Mouse (Mus musculus): Measurements from ENCODE around the gene Atg2a. TPM values are rescaled to one million over a fixed set of nuclear protein-coding genes. Genes with fewer than 3 reads are reported as not detected.

Gene Atg2a
- polyA plus RNA-seq, 1 experiment from 2014 or later: 10.3 TPM

DNA sequence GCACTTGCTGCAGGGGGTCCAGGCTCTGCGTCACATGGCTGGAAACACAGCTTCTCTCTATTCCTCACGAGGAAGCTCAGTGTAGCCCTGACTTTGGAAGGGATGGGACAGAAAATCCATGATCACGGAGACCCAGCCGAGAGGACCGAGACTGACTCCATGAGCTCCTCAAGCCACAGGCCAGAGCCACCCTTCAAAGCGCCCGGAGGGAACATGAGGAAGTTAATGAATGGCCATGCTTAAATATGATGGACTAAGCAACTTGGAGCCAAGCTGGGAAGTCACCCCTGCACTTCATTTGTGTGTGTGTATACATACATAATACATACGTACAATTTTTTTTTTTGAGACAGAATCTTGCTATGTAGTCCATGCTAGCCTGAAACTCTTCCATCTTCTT lies 29.7 kb downstream of the Atg2a start:
- no peaks in the 10 kb centered on the region for H3K9me3 ChIP-seq (ENCODE audit: control insufficient read depth, low read length)

GRCm38 (mm10) chr19:6272053-6272452 lies 30.6 kb downstream of the Atg2a start:
- WGBS: 49% methylated on average over 7 of the region's 7 CpGs
- H3K4me3 ChIP-seq (ENCODE audit: low read length): no peak overlapping the region
- no peak overlapping the region for H3K4me2 ChIP-seq (ENCODE audit: low read depth, low read length)
- H3K4me1 ChIP-seq (replicated peaks; ENCODE audit: control insufficient read depth, insufficient read depth, low read length): peaks cover 12% of the 10 kb centered on the region
- H3K27me3 ChIP-seq (ENCODE audit: control insufficient read depth, insufficient read depth, low read depth, low read length): no peaks in the 10 kb centered on the region
- no peaks in the 10 kb centered on the region for H3K9me3 ChIP-seq (ENCODE audit: control insufficient read depth, low read length)
- no peak overlapping the region for H3K27ac ChIP-seq (ENCODE audit: low read length)
- no peaks in the 10 kb centered on the region for H3K36me3 ChIP-seq (ENCODE audit: control insufficient read depth, insufficient read depth, low read length)
- H3K9ac ChIP-seq (ENCODE audit: low read length): no peak overlapping the region
- ATAC-seq (ENCODE audit: low read depth): no peak

More for the DNA sequence above, 29.7 kb downstream of the Atg2a start:
- no peak overlapping the region for H3K9ac ChIP-seq (ENCODE audit: low read length)
- H3K4me3 ChIP-seq (ENCODE audit: low read length): no peak overlapping the region
- no peaks in the 10 kb centered on the region for H3K27me3 ChIP-seq (ENCODE audit: control insufficient read depth, insufficient read depth, low read depth, low read length)
- H3K4me1 ChIP-seq (replicated peaks; ENCODE audit: control insufficient read depth, insufficient read depth, low read length): peaks cover 12% of the 10 kb centered on the region
- 36% methylated on average over 8 of the region's 8 CpGs for WGBS
- no peaks in the 10 kb centered on the region for H3K36me3 ChIP-seq (ENCODE audit: control insufficient read depth, insufficient read depth, low read length)
- no peak overlapping the region for H3K4me2 ChIP-seq (ENCODE audit: low read depth, low read length)
- H3K27ac ChIP-seq (ENCODE audit: low read length): no peak overlapping the region
- no peak for ATAC-seq (ENCODE audit: low read depth)

- H3K4me2 ChIP-seq (ENCODE audit: low read depth, low read length): no peak overlapping the region
- no peak overlapping the region for H3K4me3 ChIP-seq (ENCODE audit: low read length)
- H3K36me3 ChIP-seq (ENCODE audit: control insufficient read depth, insufficient read depth, low read length): no peaks in the 10 kb centered on the region
- 62% methylated on average over 4 of the region's 4 CpGs for WGBS
- no peak overlapping the region for H3K27ac ChIP-seq (ENCODE audit: low read length)
- no peak overlapping the region for H3K9ac ChIP-seq (ENCODE audit: low read length)
- no peak for ATAC-seq (ENCODE audit: low read depth)
- H3K27me3 ChIP-seq (ENCODE audit: control insufficient read depth, insufficient read depth, low read depth, low read length): no peaks in the 10 kb centered on the region
- peaks cover 13% of the 10 kb centered on the region for H3K4me1 ChIP-seq (replicated peaks; ENCODE audit: control insufficient read depth, insufficient read depth, low read length)
- H3K9me3 ChIP-seq (ENCODE audit: control insufficient read depth, low read length): no peaks in the 10 kb centered on the region
Observed at GRCm38 (mm10) chr19:6272738-6273137, 31.3 kb downstream of the Atg2a start.

GRCm38 (mm10) chr19:6273592-6273991 lies 32.1 kb downstream of the Atg2a start:
- peaks cover 13% of the 10 kb centered on the region for H3K4me1 ChIP-seq (replicated peaks; ENCODE audit: control insufficient read depth, insufficient read depth, low read length)
- no peaks in the 10 kb centered on the region for H3K27me3 ChIP-seq (ENCODE audit: control insufficient read depth, insufficient read depth, low read depth, low read length)
- H3K4me3 ChIP-seq (ENCODE audit: low read length): no peak overlapping the region
- no peaks in the 10 kb centered on the region for H3K36me3 ChIP-seq (ENCODE audit: control insufficient read depth, insufficient read depth, low read length)
- WGBS: 78% methylated on average over 4 of the region's 4 CpGs
- no peak overlapping the region for H3K27ac ChIP-seq (ENCODE audit: low read length)
- H3K9me3 ChIP-seq (ENCODE audit: control insufficient read depth, low read length): no peaks in the 10 kb centered on the region
- no peak overlapping the region for H3K9ac ChIP-seq (ENCODE audit: low read length)
- H3K4me2 ChIP-seq (ENCODE audit: low read depth, low read length): no peak overlapping the region
- no peak for ATAC-seq (ENCODE audit: low read depth)

DNA sequence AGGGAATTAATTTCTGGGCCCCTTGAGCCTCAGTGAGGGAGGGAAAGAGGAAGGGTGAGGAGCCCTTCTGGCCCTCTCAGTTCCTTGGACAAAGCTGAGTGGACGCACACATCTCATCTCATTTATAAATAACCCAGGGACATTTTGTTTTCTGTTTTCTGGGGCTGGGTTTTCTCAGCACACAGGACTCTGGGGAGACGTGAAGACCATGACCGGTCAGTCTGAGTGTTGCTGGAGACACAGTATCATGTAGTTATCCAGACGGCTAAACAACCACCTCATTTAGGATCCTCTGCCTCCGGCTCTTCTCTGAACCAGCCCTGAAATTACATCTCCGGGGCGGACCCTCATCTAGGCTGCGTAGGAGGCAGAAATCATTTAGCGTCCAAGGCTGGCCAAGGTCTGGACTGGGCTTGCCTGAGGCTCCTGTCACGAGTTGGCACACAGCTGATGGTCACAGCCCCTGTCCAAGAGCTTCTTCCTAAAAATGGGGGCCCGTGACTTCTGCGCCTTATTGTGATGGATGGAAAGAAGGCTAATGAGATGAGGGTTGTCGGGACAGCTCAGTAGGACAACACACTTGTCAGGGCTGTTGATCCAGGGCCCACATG lies 32.6 kb downstream of the Atg2a start:
- no peaks in the 10 kb centered on the region for H3K27me3 ChIP-seq (ENCODE audit: control insufficient read depth, insufficient read depth, low read depth, low read length)
- H3K4me3 ChIP-seq (ENCODE audit: low read length): no peak overlapping the region
- H3K36me3 ChIP-seq (ENCODE audit: control insufficient read depth, insufficient read depth, low read length): no peaks in the 10 kb centered on the region
- no peak for ATAC-seq (ENCODE audit: low read depth)
- no peak overlapping the region for H3K27ac ChIP-seq (ENCODE audit: low read length)
- H3K4me2 ChIP-seq (ENCODE audit: low read depth, low read length): no peak overlapping the region
- peaks cover 19% of the 10 kb centered on the region for H3K4me1 ChIP-seq (replicated peaks; ENCODE audit: control insufficient read depth, insufficient read depth, low read length)
- H3K9ac ChIP-seq (ENCODE audit: low read length): no peak overlapping the region
- WGBS: 84% methylated on average over 13 of the region's 13 CpGs
- H3K9me3 ChIP-seq (ENCODE audit: control insufficient read depth, low read length): no peaks in the 10 kb centered on the region

DNA sequence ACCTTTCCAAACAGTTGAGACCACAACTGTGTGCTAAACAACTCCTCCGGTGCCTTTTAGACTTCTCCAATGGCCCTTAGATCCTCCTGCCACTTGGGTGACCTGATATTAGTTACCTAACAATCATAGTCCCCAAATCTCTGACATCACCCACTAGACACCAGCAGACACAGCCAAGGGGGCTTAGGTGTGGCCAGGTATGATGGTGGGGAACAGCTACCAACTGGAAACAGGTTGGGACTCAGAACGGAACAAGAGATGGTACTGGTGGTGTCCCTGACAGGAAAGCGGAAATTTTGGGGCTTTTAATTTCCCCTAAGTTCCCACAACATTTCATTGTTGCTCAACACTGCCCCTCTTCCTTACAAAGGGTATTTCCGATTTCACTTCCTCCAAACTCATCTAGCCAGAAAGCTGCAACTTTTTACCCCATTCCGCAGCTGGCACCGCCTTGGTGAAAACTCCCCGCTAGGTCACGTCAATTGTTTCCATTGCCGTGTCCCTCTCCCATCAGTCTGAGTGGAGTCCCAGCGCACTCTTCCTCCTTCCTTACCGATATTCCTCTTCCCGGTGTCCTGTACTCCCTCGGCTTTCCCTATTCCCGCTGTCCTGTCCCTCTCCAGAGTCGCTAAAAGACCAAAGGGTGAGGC lies 34.4 kb downstream of the Atg2a start:
- peaks cover 30% of the 10 kb centered on the region for H3K4me1 ChIP-seq (replicated peaks; ENCODE audit: control insufficient read depth, insufficient read depth, low read length)
- peak; percentile 3; the same call in 1 of the 2 replicates for ATAC-seq (ENCODE audit: low read depth)
- H3K9ac ChIP-seq (ENCODE audit: low read length): peak overlapping the region; percentile 69
- no peaks in the 10 kb centered on the region for H3K27me3 ChIP-seq (ENCODE audit: control insufficient read depth, insufficient read depth, low read depth, low read length)
- H3K4me2 ChIP-seq (ENCODE audit: low read depth, low read length): peak overlapping the region; percentile 98
- 0 out of 2 replicates have a peak, but pooled peaks cover 3% of the 10 kb centered on the region for H3K36me3 ChIP-seq (ENCODE audit: control insufficient read depth, insufficient read depth, low read length)
- peak overlapping the region; percentile 84 for H3K4me3 ChIP-seq (ENCODE audit: low read length)
- peak overlapping the region; percentile 83 for H3K27ac ChIP-seq (ENCODE audit: low read length)
- no peaks in the 10 kb centered on the region for H3K9me3 ChIP-seq (ENCODE audit: control insufficient read depth, low read length)
- 5% methylated on average over 15 of the region's 15 CpGs for WGBS

DNA sequence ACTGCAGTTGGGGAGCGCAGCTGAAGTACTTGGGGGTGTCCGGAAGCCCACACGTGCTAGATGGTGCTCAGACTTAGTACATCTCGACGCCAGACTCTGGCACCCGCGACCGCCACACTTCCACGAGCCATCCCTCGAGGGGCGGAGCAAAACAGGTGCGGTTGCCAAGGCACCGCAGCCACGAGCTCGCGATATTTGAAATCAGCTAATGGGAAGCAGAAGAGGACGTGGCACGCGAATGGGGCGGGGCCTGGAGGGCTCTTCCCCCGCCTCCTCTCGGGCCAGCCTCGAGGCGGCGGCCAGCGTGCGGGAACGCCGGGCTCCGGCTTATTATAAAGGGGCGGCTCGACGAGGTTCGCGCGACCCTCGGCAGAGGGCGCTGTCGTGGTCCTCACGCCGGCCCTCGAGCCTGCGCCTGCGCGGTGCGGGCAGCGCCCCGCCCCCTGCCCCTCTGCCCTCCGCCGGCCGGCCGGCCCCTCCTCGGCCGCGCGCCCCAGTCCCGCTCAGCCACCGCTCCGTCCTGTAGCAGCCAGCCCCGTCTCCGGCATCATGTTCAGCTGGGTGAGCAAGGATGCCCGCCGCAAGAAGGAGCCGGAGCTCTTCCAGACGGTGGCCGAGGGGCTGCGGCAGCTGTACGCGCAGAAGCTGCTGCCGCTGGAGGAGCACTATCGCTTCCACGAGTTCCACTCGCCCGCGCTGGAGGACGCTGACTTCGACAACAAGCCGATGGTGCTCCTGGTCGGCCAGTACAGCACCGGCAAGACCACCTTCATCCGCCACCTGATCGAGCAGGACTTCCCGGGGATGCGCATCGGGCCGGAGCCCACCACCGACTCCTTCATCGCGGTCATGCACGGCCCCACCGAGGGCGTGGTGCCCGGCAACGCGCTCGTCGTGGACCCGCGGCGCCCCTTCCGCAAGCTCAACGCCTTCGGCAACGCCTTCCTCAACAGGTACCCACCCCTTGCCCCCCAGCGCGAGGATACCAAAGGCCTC lies 35.3 kb downstream of the Atg2a start, which contains the start of gene Ehd1:
Ehd1 (plus strand) TSS at position 300 of the 996 bp plus-strand sequence.
- Histone ChIP-seq H3K9me3 (ENCODE audit: control insufficient read depth, low read length) (no peaks in the 10 kb centered on the region), H3K4me1 (replicated peaks; ENCODE audit: control insufficient read depth, insufficient read depth, low read length) (peaks cover 30% of the 10 kb centered on the region), H3K9ac (ENCODE audit: low read length) (peak within 1 kb of the TSS; percentile 77), H3K27ac (ENCODE audit: low read length) (peak within 1 kb of the TSS; percentile 97), H3K36me3 (ENCODE audit: control insufficient read depth, insufficient read depth, low read length) (peaks cover 11% of the 10 kb centered on the region), H3K27me3 (ENCODE audit: control insufficient read depth, insufficient read depth, low read depth, low read length) (no peaks in the 10 kb centered on the region), H3K4me3 (ENCODE audit: low read length) (peak within 1 kb of the TSS; percentile 84), H3K4me2 (ENCODE audit: low read depth, low read length) (peak within 1 kb of the TSS; percentile 98)
- ATAC-seq (ENCODE audit: low read depth): peak; percentile 96
- under 1% methylated on average over 103 of the region's 106 CpGs for WGBS

DNA sequence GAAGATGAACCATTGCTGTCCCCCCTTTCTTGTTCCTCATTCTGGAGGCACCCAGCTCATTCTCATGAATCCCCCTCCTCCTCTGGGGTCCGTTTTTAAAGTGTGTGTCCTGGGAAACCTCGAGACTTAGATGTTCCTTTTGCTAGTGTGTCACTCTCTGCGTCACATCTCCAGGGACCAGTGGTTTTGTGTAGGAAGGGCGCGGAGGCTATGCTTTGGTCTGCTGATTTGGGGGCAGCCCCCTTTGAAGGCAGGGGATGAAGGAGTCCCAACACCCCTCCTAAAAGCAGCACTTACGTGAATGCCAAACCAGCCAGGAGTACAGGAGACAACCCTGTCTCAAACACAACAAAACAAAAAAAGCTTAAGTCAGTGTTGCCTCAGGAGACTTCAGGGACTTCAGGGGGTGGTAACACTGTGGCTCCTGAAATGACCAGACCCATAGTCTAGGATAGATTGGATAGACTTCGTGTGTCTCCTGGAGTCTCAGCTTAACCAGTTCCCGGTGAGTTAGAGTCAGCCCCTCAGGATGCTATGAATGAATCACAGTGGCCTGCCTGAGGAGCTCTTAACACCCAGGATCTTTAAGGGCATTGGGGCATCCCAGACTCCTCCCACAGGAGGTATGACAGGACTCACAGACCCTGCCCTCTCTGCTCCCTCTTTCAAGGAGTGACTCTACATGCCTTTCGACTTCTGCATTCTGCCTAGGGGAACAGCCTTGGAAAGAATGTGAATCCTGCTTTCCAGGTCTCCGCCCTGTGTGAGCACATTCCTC lies 36.4 kb downstream of the Atg2a start:
- Histone ChIP-seq H3K36me3 (ENCODE audit: control insufficient read depth, insufficient read depth, low read length) (peaks cover 21% of the 10 kb centered on the region), H3K9ac (ENCODE audit: low read length) (peak overlapping the region; percentile 77), H3K27me3 (ENCODE audit: control insufficient read depth, insufficient read depth, low read depth, low read length) (no peaks in the 10 kb centered on the region), H3K4me1 (replicated peaks; ENCODE audit: control insufficient read depth, insufficient read depth, low read length) (peaks cover 30% of the 10 kb centered on the region), H3K9me3 (ENCODE audit: control insufficient read depth, low read length) (no peaks in the 10 kb centered on the region), H3K27ac (ENCODE audit: low read length) (peak overlapping the region; percentile 97), H3K4me3 (ENCODE audit: low read length) (peak overlapping the region; percentile 84), H3K4me2 (ENCODE audit: low read depth, low read length) (peak overlapping the region; percentile 98)
- peak; percentile 72 for ATAC-seq (ENCODE audit: low read depth)
- WGBS: 3% methylated on average over 10 of the region's 10 CpGs

All from lung, embryonic 16.5 days (tissue).